Mouse (Mus musculus) cerebellum, adult 2 months (tissue): Measurements from ENCODE around the gene Stox1. TPM values are rescaled to one million over a fixed set of nuclear protein-coding genes. Genes with fewer than 3 reads are reported as not detected.

ENCODE experiments used
- DNase-seq, 2 experiments: peaks; one replicate each; pipeline ENCODE4 v3.0.0; 2021
- H3K27ac ChIP-seq: fragments of 200-500 bp; 2 replicates; pipeline ENCODE4 v1.5.1; 2012; ENCODE audit warnings: low read length, control low read depth, inconsistent platforms; ENCODE audit not compliant: insufficient read depth
- H3K27me3 ChIP-seq: fragments of 200-500 bp; 2 replicates; pipeline ENCODE4 v1.6.1; 2012; ENCODE audit warnings: inconsistent platforms, mild to moderate bottlenecking, low read length, moderate library complexity; ENCODE audit not compliant: control insufficient read depth, insufficient read depth
- H3K4me1 ChIP-seq: fragments of 200-500 bp; 2 replicates; pipeline ENCODE4 v1.6.1; 2011; ENCODE audit warnings: low read length; ENCODE audit not compliant: control insufficient read depth, insufficient read depth
- H3K4me3 ChIP-seq: fragments of 200-500 bp; replicated peaks from 2 replicates; pipeline ENCODE3; 2011; ENCODE audit warnings: mild to moderate bottlenecking, low read depth, low read length, control low read depth; ENCODE audit not compliant: insufficient read depth
- CTCF ChIP-seq: fragments of 200-500 bp; IDR thresholded peaks from 2 replicates; pipeline ENCODE4 v1.5.1; 2011; ENCODE audit warnings: low read depth, mild to moderate bottlenecking, control low read depth, low read length, moderate library complexity, borderline replicate concordance; ENCODE audit not compliant: insufficient read depth
- POLR2A ChIP-seq: fragments of 200-500 bp; IDR thresholded peaks from 2 replicates; pipeline ENCODE4 v1.6.1; 2011; ENCODE audit warnings: low read length, control low read depth, borderline replicate concordance; ENCODE audit not compliant: insufficient read depth
- WGBS: fragments of 180-500 bp; shearing (Covaris S2); methylation state at CpG from one replicate; pipeline ENCODE4 v1.1.7; 2018; 5-methylcytosine and 5-hydroxymethylcytosine counted together
- polyA plus RNA-seq: library from polyadenylated mRNA; depleted of rRNA; stranded (reverse); fragments of >200 nt; gene quantifications from 2 replicates; pipeline ENCODE4 v1.2.3, GENCODE M21; 2012

The Stox1 gene
- polyA plus RNA-seq, 1 experiment = 1.4 TPM

DNA sequence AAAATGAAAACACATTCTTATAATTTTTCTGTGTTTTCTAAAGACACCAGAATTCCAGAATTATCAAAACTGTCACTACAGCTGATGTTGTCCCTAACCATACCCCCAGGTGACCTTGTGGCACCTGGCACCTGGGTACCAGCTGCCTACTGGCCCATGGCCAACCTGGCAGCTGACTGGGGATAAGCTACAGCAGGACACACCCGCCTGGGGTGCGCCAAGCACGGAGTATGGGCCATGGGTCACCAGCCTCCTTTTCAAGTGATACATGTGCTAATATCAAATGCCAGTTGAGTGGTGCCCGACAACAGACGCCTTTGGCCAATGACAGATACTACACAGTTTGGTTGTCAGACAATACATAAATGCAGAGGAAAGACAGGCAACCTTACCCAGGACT lies 48.6 kb downstream of the Stox1 start:
- Histone ChIP-seq H3K27me3 (no peaks in the 10 kb centered on the region), H3K4me1 (no peaks in the 10 kb centered on the region), H3K27ac (no peak overlapping the region), H3K4me3 (no peak overlapping the region)
- no peak for TF ChIP-seq CTCF
- no peak for TF ChIP-seq POLR2A
- WGBS = 33% methylated on average over 5 of the region's 5 CpGs
- DNase-seq = no peak

DNA sequence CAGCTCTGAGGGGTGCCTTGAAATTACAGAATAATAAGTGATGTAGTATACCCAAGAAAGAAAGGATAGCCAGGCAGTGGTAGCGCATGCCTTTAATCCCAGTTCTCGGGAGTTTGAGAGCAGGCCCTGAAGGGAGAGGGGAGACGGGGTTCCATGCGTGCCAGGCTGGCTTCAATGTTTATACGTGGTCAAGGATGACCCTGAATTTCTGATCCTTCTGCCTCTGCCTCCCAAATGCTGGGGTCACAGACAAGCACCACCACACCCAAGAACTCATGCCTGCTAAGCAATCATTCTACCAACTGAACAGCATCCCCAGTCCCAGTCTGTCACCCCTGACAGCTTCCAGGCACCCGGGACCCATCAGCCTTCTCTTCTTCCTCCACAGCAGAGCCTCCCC lies 49.7 kb downstream of the Stox1 start:
- Histone ChIP-seq H3K4me1 (no peaks in the 10 kb centered on the region), H3K4me3 (no peak overlapping the region), H3K27ac (no peak overlapping the region), H3K27me3 (no peaks in the 10 kb centered on the region)
- TF ChIP-seq POLR2A (no peak), CTCF (no peak)
- 94% methylated on average over 6 of the region's 6 CpGs for WGBS
- DNase-seq = no peak

DNA sequence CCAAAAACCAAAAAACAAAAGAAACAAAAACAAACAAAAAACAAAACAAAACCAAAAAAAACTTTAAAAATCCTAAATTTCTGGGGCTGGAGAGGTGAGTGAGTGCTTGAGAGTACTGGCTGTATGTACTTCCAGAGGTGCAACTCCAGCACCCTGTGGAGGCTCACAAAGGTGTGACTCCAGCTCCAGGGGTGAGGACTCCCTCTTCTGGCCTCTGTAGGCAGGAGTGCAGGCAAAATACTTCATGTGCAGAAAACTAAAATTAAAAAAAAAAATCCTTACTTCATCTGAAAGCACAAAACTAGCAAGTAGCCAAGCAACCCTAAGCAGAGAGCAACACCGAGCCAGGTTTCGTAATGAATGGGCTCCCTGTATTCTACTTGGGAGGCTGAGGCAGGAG lies 53.6 kb downstream of the Stox1 start:
- Histone ChIP-seq H3K4me1 (no peaks in the 10 kb centered on the region), H3K27me3 (no peaks in the 10 kb centered on the region), H3K27ac (no peak overlapping the region), H3K4me3 (no peak overlapping the region)
- 96% methylated on average over 2 of the region's 2 CpGs for WGBS
- no peak for TF ChIP-seq CTCF
- TF ChIP-seq POLR2A = no peak
- no peak for DNase-seq

DNA sequence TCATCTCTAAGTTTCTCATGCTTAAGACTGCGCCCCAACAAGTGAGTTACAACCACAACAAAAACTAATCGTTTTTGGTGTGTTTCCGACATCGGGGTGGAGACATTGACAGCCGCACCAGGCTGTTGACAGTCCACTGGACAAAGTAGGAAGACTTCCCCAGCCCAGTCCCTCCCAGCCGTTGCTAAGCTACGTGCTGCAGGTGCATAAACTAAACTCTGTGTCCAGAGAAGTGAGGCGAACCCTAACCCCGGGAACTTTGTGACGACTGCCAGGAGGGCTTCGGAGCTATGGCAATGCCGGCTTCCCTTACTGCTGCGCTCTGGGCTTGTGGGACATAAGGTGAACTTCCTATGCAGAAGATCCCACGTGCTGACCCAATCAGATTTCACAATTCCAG lies 56.7 kb downstream of the Stox1 start:
- Histone ChIP-seq H3K4me1 (no peaks in the 10 kb centered on the region), H3K4me3 (no peak overlapping the region), H3K27ac (no peak overlapping the region), H3K27me3 (no peaks in the 10 kb centered on the region)
- DNase-seq = no peak
- TF ChIP-seq CTCF (no peak), POLR2A (no peak)
- 71% methylated on average over 14 of the region's 14 CpGs for WGBS

DNA sequence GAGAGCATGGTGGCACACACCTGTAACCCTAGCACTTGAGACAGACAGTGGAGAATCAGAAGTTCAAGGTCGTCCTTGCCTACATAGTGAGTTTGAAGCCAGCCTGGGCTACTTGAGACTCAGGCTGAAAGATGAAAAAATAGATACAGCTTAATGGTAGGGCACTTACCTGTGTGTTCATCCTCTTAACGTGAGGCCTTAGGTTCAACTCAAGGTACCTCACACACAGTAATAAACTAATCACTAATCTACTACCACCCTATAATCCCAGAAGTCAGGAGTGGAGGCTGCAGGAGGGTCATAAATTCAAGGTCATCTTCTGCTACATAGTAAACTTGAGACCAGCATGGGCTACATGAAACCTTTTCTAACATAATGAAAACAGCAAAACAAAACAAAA lies 57.5 kb downstream of the Stox1 start:
- WGBS = 83% methylated on average over 2 of the region's 2 CpGs
- TF ChIP-seq CTCF (no peak), POLR2A (no peak)
- H3K27ac ChIP-seq = no peak overlapping the region
- no peaks in the 10 kb centered on the region for H3K27me3 ChIP-seq
- H3K4me1 ChIP-seq = no peaks in the 10 kb centered on the region
- no peak overlapping the region for H3K4me3 ChIP-seq
- no peak for DNase-seq

DNA sequence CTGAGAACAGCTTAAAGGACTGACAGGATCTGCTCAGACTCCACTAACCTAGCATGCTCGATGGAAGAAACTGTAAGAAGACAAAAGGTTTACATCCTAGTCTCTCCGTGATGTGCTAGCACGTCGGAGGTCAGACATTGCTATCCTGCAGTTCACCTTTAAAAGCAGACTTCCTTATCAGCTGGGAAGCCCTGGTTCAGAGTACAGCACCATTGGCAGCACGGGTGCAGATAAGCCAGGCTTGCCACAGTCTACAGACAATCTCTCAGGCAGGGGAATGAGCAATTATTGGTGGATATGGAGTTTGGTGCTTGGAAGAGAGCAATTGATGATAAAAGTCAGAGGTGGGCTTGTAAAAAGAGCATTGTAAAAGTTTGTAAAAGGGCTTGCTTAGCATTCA lies 57.9 kb downstream of the Stox1 start:
- Histone ChIP-seq H3K4me1 (no peaks in the 10 kb centered on the region), H3K27ac (no peak overlapping the region), H3K27me3 (no peaks in the 10 kb centered on the region), H3K4me3 (no peak overlapping the region)
- 81% methylated on average over 5 of the region's 5 CpGs for WGBS
- TF ChIP-seq POLR2A (no peak), CTCF (no peak)
- no peak for DNase-seq

DNA sequence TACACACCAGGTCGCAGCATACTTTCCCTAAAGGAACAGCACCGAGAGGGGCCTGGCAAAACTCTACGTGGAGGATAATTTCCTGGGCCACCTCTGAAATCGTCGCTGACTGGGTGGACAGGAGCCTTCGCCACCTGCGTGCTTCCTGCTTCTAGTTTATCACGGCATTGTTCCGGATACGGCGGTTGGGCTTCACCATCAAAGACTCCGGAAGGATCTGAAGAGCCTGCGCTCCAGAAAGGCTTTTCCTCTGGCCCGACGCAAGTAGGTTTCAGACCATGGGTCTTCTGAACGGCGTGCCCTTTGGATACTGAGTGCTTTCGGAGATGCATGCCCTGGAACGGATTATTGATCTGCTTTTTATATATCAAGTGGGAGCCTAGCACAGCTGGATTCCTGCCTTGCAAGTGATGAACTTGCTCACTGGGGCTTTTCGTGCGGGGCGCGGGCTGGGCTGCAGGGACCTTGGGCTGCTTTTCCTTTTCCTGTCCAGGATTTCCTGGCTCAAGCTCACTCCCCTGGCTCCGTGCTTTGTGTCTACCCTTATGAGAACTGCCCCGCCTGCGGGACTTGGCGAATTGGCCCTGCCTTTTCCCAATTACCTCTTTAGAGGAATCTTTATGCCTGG lies 60.9 kb downstream of the Stox1 start:
- TF ChIP-seq CTCF (no peak), POLR2A (no peak)
- Histone ChIP-seq H3K4me3 (no peak overlapping the region), H3K4me1 (no peaks in the 10 kb centered on the region), H3K27me3 (no peaks in the 10 kb centered on the region), H3K27ac (no peak overlapping the region)
- no peak for DNase-seq
- 76% methylated on average over 27 of the region's 27 CpGs for WGBS

DNA sequence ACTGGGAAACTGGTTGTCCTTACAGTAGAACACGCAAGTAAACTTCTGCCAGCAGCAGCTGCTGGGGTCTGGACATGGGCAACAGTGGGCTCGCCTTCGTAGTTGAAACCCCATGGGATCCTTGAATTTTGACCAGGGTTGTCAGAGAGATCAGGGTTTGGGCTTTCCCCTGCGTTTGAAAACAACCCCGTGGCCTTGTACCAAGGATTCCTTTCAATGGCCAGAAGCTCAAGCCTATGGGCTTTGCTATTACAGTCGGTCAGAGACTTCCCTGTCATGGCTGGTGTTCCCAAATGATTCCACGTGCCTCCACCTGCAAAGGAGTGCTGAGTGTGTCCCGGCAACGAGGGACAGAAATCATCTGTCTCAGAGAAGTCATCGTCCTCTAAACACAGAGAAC lies 61.8 kb downstream of the Stox1 start:
- TF ChIP-seq POLR2A (no peak), CTCF (no peak)
- 78% methylated on average over 10 of the region's 10 CpGs for WGBS
- no peaks in the 10 kb centered on the region for H3K27me3 ChIP-seq
- no peak overlapping the region for H3K27ac ChIP-seq
- no peak for DNase-seq
- no peaks in the 10 kb centered on the region for H3K4me1 ChIP-seq
- H3K4me3 ChIP-seq = no peak overlapping the region

DNA sequence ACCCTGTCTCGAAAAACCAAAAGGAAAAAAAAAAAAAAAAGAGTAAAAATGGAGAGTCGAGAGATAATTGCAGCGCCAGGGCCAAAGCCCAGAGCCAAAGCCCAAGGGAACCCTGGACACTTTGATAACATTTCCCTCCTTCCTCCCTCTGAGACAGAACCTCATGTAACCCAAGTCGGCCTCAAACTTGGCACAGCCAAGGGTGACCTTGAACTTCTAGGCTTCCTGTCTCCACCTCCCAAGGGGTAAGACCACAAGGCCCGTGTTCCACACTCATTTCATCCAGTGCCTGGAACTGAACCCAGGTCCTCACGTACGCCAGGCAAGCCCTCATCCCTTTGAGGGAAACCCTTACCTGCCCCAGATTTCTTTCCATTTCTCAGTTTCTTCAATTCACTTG lies 69.2 kb downstream of the Stox1 start:
- H3K4me3 ChIP-seq = no peak overlapping the region
- WGBS = 80% methylated on average over 7 of the region's 7 CpGs
- no peak overlapping the region for H3K27ac ChIP-seq
- DNase-seq = no peak
- H3K4me1 ChIP-seq = peaks cover 3% of the 10 kb centered on the region; the same call in 1 of the 2 replicates
- TF ChIP-seq CTCF (no peak), POLR2A (no peak)
- no peaks in the 10 kb centered on the region for H3K27me3 ChIP-seq
